Mouse (Mus musculus): ENCODE data around the gene Mettl5. TPM values are rescaled to one million over a fixed set of nuclear protein-coding genes. Genes with fewer than 3 reads are reported as not detected.
"Not testable (repeated sequence)": the region's sequence is repeated elsewhere in the genome, so short reads cannot be mapped to it uniquely, and the experiment has no call there.

The Mettl5 gene
- 10 to 100 TPM; 14.1 to 15.6 TPM for total RNA-seq (2021)
- long read RNA-seq, experiment 1, partial matches to known transcripts = 0 of 6 reads
- long read RNA-seq, experiment 1, other reads (novel, unspliced or antisense) = 1 of 6 reads
- long read RNA-seq, experiment 2, transcript Mettl5-201 (7 exons, 968 nt) = major isoform, 7 of 15 reads
- long read RNA-seq, experiment 2, partial matches to known transcripts = 0 of 15 reads
- long read RNA-seq, experiment 2, other reads (novel, unspliced or antisense) = 6 of 15 reads

DNA sequence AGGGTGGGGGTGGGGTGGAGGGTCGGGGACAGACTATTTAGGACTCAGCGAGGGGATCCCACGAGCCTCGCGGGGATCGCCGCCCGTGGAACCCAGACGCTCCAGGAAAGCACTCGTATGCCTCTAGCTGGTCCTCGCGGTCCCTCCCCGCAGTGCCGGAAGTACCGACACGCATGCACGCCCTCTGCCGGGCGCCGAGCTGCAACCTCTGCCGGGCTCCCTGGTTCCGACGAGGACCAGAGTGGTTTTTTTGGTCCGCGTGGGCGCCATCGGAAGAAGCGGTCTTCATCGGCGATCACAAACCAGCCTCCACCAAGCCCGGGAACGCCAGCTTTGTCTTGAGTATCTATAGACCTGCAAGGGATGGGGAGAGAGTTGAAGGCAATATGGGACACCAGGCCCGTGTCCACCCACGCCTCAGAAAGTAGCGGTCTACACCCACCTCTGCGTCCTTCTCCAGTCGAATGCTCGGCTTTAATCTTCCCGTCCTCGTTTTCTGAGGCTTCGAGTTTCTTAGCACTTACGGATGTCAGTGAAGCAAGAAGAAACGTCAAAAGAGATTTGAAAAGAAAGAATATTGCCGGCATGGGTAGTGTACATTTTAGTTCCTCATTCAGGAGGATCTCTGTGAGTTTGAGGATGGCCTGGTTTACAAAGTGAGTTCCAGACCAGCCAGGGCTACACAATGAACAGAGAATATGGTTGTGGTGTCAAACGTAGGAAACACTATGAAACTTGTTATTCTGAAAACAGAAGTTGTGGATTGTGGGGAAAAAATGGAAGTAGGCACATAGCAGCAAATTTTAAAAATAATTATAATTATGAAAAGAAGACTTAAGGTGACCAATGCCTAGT, at the start of gene Mettl5:
Gene Mettl5, minus strand, starts transcription at position 165 of the 855 bp plus-strand sequence.
- Histone ChIP-seq H3K4me3 (peak within 1 kb of the TSS; percentile 80), H3K27ac (peak within 1 kb of the TSS; percentile 91)
- TF ChIP-seq CTCF (conservative IDR thresholded peaks at IDR 0.05) = peak; percentile 87
- peak; percentile 83 to 90 for DNase-seq (ENCODE audit: low spot score in 2 of 2)

- no peak for TF ChIP-seq CTCF (conservative IDR thresholded peaks at IDR 0.05)
- Histone ChIP-seq H3K4me3 (no peak overlapping the region), H3K27ac (no peak overlapping the region)
- DNase-seq (ENCODE audit: low spot score in 2 of 2) = no peak
Observed at GRCm38 (mm10) chr2:69924943-69925342, 39.5 kb upstream of the Mettl5 start.

DNA sequence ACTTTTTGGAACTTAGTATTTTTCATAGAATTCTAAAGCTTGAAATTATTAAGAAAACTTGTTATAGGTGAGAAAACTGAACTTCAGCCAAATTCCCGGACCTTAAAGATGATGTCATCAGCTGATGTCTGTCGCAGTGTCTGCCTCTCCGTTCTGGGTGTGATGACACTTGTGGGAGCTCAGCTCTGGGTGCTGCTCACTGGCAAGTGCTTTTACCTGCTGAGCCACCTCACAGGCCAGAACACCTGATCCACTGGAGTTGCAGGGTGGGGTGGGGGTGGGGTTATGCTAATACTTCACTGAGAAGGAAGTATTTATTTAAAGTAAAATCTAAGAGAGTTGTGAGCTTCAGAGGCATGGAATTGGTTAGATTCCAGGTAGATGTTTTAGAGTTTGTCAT, 31.9 kb upstream of the Mettl5 start:
- no peak for DNase-seq (ENCODE audit: low spot score in 2 of 2)
- TF ChIP-seq CTCF (conservative IDR thresholded peaks at IDR 0.05) = no peak
- no peak overlapping the region for H3K27ac ChIP-seq
- no peak overlapping the region for H3K4me3 ChIP-seq

- no peak for DNase-seq (ENCODE audit: low spot score in 2 of 2)
- TF ChIP-seq CTCF (conservative IDR thresholded peaks at IDR 0.05) = no peak
- Histone ChIP-seq H3K4me3 (no peak overlapping the region), H3K27ac (no peak overlapping the region)
Observed at GRCm38 (mm10) chr2:69912801-69913200, 27.4 kb upstream of the Mettl5 start.

DNA sequence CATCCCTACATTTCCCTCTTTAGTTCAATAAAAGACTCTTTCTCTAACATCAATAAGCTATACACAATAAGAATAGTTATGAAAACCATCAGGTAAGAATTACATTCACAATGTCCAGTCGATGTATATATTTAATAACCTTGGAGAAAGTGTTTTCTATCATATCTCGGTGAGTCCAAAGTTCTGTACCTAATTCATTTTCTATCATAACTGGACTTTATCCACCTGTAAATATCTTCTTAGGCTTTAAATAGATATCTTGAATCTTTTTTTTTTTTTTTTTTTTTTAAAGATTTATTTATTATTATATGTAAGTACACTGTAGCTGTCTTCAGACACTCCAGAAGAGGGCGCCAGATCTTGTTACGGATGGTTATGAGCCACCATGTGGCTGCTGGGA, 22.0 kb upstream of the Mettl5 start:
- not testable (repeated sequence) for H3K4me3 ChIP-seq; DNase-seq (ENCODE audit: low spot score in 2 of 2); H3K27ac ChIP-seq

- H3K4me3 ChIP-seq = no peak overlapping the region
- no peak for TF ChIP-seq CTCF (conservative IDR thresholded peaks at IDR 0.05)
- DNase-seq (ENCODE audit: low spot score in 2 of 2) = no peak
- H3K27ac ChIP-seq = no peak overlapping the region
Observed at GRCm38 (mm10) chr2:69903541-69903940, 18.1 kb upstream of the Mettl5 start.

DNA sequence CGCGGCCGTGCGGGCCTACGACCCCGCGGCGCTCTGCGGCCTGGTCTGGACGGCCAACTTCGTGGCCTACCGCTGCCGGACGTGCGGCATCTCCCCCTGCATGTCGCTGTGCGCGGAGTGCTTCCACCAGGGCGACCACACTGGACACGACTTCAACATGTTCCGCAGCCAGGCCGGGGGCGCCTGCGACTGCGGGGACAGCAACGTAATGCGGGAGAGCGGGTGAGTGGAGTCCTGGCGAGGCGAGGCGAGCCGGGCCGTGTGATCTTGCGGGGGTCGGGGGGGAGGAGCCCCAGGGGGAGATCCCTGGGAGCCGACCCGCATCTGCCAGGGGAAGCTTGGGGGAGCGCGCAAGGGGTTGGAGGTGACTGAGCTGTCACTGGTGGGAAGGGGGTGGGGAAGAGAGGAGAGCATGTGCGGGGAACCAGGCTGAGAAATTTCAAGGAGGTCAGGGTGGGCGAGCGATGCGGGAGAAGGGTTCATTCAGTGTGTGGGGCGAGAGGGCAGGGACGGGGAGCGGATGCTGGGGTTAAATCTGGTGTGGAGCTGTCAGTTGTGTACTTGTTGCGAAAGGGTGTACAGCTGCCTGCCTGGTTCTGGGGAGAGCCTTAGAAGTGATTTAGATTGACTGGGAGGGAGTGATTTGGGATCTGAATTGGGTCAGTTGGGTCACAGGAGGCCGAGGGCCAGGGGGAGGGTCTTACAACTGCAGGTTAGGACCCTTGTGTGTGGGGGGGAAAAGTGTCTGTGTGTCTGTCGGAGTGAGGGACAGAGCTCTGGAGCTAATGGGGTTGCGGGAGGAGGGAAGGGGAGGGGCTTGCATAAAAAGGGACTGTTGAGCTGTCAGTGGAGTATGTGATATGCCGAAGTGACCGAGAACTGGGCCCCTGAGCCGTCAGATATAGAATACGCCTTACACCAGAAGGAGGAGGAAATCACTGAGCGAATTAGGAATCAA, 12.5 kb upstream of the Mettl5 start:
- TF ChIP-seq CTCF (conservative IDR thresholded peaks at IDR 0.05) = no peak
- DNase-seq (ENCODE audit: low spot score in 2 of 2) = peak; percentile 33 to 65
- Histone ChIP-seq H3K4me3 (peak overlapping the region; percentile 94), H3K27ac (peak overlapping the region; percentile 97)

DNA sequence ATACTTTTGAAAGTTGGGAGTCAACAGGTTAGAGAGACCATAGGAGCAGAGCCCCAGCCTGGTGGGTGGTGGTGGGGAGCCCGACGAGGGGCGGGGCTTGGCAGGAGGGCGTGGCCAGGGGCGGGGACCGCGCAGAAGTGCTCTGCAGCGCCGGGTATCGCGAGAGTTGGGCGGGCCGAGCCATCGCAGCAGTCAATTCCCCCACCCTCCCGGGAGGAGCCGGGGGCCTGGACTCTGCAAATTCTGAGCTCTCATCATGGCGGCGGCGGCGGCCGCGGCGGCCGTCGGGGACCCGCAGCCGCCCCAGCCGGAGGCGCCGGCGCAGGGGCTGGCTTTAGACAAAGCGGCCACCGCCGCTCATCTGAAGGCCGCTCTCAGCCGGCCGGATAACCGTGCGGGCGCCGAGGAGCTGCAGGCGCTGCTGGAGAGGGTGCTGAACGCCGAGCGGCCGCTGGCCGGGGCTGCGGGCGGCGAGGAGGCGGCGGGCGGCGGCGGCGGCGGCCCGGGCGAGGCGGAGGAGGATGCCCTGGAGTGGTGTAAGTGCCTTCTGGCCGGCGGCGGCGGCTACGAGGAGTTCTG, 11.7 kb upstream of the Mettl5 start, which contains the start of gene Ubr3:
Gene Ubr3, plus strand, starts transcription at position 208 of the 579 bp plus-strand sequence.
- Histone ChIP-seq H3K27ac (peak within 1 kb of the TSS; percentile 97), H3K4me3 (peak within 1 kb of the TSS; percentile 94)
- 0 out of 2 replicates have a peak, but pooled peaks have one; percentile 8 for TF ChIP-seq CTCF (conservative IDR thresholded peaks at IDR 0.05)
- DNase-seq (ENCODE audit: low spot score in 2 of 2) = peak; percentile 97 to 98

- no peak for TF ChIP-seq CTCF (conservative IDR thresholded peaks at IDR 0.05)
- DNase-seq (ENCODE audit: low spot score in 2 of 2) = no peak
- Histone ChIP-seq H3K4me3 (no peak overlapping the region), H3K27ac (no peak overlapping the region)
Observed at GRCm38 (mm10) chr2:69896224-69896581, 10.8 kb upstream of the Mettl5 start.

DNA sequence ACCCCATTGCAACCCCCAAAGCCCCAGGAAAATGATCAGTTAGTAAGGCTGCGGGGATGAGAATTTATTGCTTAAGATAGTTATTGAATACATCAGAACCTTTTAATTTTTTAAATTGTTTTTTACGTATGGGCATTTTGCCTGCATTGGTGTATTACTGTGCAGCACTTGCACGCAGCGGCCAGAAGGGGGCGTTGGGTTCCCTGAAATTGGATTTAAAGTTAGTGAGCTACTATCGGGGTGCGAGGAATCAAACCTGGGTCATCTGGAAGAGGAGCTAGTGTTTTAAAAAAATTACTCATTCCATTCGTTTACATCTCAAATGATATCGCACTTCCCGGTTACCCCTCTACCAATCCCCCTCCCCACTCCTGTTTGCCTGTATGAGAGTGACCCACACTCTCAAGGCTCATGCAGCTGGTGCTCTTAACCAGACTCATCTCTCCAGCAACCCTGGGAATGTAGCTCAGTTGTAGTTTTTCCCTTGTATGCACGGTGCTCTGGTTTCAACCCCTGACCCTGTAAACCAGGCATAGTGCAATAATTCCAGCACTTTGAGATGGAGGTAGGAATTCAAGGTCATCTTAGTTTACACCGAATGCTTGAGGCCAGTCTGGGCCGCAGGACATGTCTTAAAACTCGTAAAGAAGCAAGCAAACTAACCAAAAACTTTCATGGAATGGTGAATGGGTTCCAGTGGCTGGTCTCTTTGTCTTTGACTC, 10.2 kb upstream of the Mettl5 start:
- TF ChIP-seq CTCF (conservative IDR thresholded peaks at IDR 0.05) = peak; percentile 67
- Histone ChIP-seq H3K4me3 (no peak overlapping the region), H3K27ac (no peak overlapping the region)
- DNase-seq (ENCODE audit: low spot score in 2 of 2) = no peak

- TF ChIP-seq CTCF (conservative IDR thresholded peaks at IDR 0.05) = no peak
- DNase-seq (ENCODE audit: low spot score in 2 of 2) = no peak
- Histone ChIP-seq H3K27ac (no peak overlapping the region), H3K4me3 (no peak overlapping the region)
Observed at GRCm38 (mm10) chr2:69893891-69894290, 8.5 kb upstream of the Mettl5 start.

DNA sequence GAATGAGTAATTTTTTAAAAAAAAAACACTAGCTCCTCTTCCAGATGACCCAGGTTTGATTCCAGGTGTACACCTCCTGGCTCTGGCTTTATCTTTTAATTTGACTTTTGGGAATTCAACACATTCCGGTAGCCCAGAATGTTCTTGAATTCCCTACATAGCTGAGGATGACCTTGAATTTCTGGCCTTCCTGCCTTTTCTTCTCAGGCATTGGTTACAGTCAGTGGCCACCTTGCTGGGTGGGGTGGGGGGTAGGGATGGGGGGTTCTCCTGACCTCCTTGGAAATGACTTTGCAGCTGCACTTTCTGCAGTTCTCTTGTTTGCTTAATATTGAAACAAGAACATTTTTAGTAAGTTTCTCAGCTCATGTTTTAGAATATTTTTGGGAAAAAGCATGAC, 7.7 kb upstream of the Mettl5 start:
- Histone ChIP-seq H3K27ac (no peak overlapping the region), H3K4me3 (no peak overlapping the region)
- no peak for DNase-seq (ENCODE audit: low spot score in 2 of 2)
- TF ChIP-seq CTCF (conservative IDR thresholded peaks at IDR 0.05) = no peak

Data from layer of hippocampus, adult 2 months (tissue).